Mouse (Mus musculus) spleen, postnatal 10 days (tissue): ENCODE measurements around the gene Sf1.

ENCODE experiments used
- DNase-seq, 2 experiments: peaks; one replicate each; pipeline ENCODE4 v3.0.0; 2021 to 2022; ENCODE audit warnings: low spot score in 2 of 2

Gene Sf1

DNA sequence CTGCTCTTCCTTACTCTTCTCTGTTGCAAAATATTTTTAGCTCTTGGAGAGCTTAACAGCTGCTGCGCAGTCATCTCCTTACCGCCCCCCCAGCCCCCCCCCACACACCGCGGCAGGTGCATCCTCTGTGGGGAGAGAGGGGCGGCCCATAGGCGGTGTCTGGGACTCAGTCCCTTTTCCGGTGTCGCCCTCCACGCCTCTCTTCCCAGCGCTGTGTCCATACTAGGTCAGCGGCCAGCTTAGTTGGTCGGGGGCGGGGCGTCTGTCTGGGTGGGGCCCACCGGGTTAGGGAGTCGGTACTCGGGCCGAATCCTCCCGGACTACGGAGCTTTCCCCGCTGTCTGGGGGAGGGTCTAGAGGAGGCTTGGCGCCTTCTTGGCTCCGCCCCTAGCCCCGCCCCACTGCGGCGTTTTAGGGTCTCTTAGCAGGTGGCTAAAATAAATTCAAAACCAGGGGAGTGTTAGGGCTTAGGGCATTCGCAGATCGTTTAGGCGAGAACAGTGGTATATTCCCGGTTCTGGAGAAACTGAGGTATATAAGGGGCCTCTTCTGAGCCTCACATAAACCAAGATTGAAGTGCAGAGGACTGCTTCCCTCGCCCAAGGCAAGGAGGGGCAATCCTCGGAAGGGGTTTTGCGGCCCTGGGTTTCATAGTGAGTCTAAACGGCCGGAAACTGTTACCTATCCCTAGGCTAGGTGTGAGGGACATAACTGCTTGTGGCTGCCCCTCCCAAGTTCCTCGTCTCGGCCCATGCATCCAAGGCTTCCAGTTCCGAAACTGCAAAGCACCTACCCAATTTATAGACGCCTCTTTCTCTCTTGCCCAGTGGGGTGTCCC, 35.2 kb downstream of the Sf1 start:
- peak; percentile 69 to 84 for DNase-seq

- DNase-seq = peak; percentile 67 to 87
Observed at GRCm38 (mm10) chr19:6399285-6400095, 36.0 kb downstream of the Sf1 start, which contains the start of gene Rasgrp2. Gene Rasgrp2 (plus strand): TSS chr19:6399340.

GRCm38 (mm10) chr19:6400096-6401086, 36.9 kb downstream of the Sf1 start:
- peak in 1 of 2 experiments; percentile 60 for DNase-seq

- peak; percentile 83 to 88 for DNase-seq
Observed at GRCm38 (mm10) chr19:6401131-6401815, 37.8 kb downstream of the Sf1 start.

GRCm38 (mm10) chr19:6401951-6402350, 38.5 kb downstream of the Sf1 start:
- DNase-seq = no peak

- no peak for DNase-seq
Observed at GRCm38 (mm10) chr19:6403869-6404268, 40.4 kb downstream of the Sf1 start.

- no peak for DNase-seq
Observed at GRCm38 (mm10) chr19:6405433-6405832, 41.9 kb downstream of the Sf1 start.

DNA sequence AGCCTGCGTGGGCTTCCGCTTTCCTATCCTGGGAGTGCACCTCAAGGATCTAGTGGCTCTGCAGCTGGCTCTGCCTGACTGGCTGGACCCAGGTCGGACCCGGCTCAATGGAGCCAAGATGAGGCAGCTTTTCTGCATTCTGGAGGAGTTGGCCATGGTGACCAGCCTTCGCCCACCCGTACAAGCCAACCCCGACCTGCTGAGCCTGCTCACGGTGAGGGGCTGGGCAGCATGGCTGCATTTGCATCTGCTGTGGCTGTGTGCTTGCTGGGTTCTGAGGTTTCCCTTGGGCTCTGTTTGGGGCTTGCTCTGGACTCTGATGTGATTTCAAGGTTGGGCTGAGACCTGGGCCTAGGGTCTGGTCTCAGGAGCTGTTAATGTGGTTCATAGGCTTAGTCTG, 43.6 kb downstream of the Sf1 start:
- DNase-seq = no peak

- DNase-seq = no peak
Observed at GRCm38 (mm10) chr19:6407816-6408510, 44.5 kb downstream of the Sf1 start.

DNA sequence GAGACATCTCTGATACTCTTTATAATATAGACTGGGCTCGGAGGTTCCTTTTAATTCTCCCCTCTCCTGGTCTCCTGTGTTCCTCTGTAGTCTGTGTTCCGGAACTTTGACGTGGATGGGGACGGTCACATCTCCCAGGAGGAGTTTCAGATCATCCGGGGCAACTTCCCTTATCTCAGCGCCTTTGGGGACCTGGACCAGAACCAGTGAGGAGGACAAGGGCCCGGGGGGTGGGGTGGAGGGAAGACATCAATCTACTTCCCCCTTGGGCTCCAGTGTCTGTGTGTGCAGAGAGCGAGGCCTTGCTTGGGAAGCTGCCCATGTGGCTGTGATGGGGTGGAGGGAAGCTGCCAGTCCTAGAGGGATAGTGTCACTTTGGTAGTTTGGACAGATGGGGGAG, 45.3 kb downstream of the Sf1 start:
- DNase-seq = no peak

- DNase-seq = no peak
Observed at GRCm38 (mm10) chr19:6409176-6409575, 45.7 kb downstream of the Sf1 start.

DNA sequence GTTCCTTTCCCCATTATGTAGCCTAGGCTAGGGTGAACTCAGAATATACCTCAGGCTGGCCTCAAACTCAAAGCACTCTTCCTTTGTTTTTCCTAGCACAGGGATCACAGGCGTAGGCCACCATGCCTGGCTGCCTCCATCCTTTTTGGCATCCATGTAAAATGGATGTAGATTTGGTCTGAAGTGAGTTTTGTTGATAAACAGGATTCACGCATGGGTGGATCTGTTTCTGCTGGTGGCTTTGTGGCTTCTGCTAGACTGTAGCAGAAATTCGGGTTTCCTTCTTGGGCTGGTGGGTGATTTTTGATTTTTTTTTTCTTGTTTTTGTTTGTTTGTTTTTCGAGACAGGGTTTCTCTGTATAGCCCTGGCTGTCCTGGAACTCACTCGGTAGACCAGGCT, 46.4 kb downstream of the Sf1 start:
- DNase-seq = no peak

- no peak for DNase-seq
Observed at GRCm38 (mm10) chr19:6412798-6413197, 49.3 kb downstream of the Sf1 start.

- DNase-seq = no peak
Observed at GRCm38 (mm10) chr19:6415454-6415853, 52.0 kb downstream of the Sf1 start.

DNA sequence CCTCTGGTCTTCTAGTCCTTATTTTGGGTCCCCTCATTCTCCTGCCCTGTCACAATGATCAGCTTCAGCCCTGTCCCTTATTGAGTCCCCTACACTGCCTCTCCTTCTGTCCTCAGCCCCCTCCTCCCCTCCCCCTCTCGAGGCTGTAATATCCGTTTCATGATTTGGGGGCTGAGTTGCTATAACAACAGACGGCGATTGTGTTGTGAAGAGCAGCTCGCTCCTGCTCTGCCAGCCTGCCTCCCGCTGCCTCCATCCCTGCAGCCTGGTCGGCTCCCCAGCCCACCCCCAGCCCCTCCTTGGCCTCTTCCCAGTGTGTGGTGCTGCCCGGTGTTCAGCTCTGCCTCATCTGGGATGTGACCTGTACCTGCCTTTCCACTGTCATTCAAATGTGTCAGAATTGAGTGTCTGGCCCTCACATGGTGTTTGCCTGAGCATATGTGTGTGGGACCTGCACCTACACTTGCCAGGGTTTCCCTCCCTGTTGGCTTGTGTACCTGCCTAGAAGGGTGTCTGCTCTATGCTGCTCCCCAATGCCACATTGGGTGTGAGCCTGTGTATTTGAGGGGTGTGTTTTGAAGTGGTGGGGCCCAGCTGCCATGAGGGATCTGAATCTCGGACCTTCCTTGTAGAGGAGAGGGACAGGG, 52.8 kb downstream of the Sf1 start:
- no peak for DNase-seq

GRCm38 (mm10) chr19:6416894-6417761, 53.6 kb downstream of the Sf1 start:
- DNase-seq = no peak

DNA sequence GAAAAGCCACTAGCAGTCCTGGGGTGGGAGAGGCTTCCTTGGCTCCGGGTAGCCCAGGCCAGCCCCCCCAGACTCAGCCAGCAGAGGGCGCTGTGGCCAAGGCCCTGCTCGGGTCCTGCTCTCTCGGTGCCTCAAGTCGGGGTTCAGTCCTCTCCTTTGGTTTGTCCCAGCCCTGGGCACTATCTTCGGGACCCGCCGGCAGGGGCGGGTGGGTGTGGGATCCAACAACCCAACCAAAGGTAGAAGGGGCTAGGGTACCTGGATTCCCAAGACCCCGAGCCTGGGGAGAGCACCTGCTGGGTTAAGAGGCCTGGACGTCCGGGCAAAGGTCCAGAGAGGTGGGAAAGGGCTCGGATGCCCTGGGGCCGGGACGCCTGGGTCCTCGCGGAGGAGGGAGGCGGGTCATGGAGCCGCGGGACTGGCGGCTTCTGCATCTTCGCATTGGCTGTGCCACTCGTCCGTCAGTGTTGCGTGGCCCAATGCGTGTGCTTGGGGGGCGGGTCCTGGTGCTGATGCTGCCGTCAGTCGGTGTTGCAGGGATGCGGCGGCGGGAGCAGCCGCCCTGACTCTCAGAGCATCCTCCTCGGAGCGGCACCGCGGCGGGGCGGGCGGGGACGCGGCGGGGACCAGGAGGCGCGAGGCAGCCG, 54.9 kb downstream of the Sf1 start, which contains the start of gene Nrxn2:
TSS of gene Nrxn2 (plus strand) at position 499 of the 647 bp plus-strand sequence.
- DNase-seq = peak; percentile 75 to 88

DNA sequence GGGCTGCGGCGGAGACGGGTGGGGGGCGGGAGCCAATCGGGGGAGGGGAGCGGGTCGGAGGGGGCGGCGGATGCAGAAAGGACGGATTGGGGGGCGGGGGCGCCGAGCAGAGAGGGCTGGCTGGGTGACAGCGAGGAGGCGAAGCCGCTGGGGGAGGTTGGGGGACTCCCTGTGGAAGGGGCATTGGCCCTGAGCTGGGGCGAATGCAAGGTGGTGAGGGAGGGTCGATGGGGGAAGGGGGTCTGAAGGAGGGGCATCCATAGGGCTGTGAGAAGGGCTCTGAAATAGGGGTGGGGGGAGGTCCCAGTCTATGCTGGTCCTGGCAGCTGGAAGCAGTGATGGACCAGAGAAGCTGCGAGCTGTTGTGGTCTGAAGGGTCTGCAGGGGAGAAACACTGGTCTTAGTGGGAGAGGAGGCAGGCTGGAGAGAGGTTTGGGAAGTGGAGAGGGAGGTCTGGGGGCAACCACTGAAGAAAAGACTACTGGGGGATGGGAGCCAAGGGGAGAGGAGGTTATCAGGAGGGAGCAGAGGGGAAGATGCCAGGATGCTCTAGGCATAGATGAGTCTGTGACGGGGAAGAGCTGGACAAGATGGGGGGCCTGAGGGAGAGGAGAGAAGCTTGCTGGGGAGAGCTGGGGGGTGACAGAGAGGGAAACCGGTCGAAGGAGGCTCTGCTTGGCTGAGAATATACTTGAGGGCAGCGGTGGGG, 55.6 kb downstream of the Sf1 start:
- DNase-seq = no peak
